Comparison of ENCODE assay signal across 16 mouse cellular contexts in genomic region chr2:51108631-51109030, GRCm38 (mm10).
"Had no signal": no experiment of that assay in that cellular context is flagged by ENCODE, and none has a peak within 500 bp of the region (broad histone marks: within the 10 kb centered on the region; RNA-seq: fewer than 3 reads in every experiment).

No protein-coding gene starts in this region.

- H3K4me2 ChIP-seq: kidney, embryonic 15.5 days; liver, embryonic 11.5 days; liver, embryonic 15.5 days; lung, embryonic 15.5 days; midbrain, embryonic 15.5 days; neural tube, embryonic 13.5 days; stomach, embryonic 15.5 days had no signal

- H3K9me3 ChIP-seq: kidney, embryonic 15.5 days; limb, embryonic 10.5 days; liver, embryonic 15.5 days; lung, embryonic 15.5 days; midbrain, embryonic 15.5 days; neural tube, embryonic 13.5 days; stomach, embryonic 15.5 days had no signal

- H3K9ac ChIP-seq: kidney, embryonic 15.5 days; liver, embryonic 15.5 days; lung, embryonic 15.5 days; midbrain, embryonic 15.5 days; neural tube, embryonic 13.5 days; stomach, embryonic 15.5 days had no signal

- H3K36me3 ChIP-seq: kidney, embryonic 15.5 days; limb, embryonic 10.5 days; liver, embryonic 15.5 days; lung, embryonic 15.5 days; midbrain, embryonic 15.5 days; neural tube, embryonic 13.5 days; stomach, embryonic 15.5 days had no signal

- H3K27me3 ChIP-seq: kidney, embryonic 15.5 days; liver, embryonic 15.5 days; lung, embryonic 15.5 days; midbrain, embryonic 15.5 days; neural tube, embryonic 13.5 days; stomach, embryonic 15.5 days had no signal

- ATAC-seq: midbrain, embryonic 15.5 days had no signal

- H3K4me3 ChIP-seq: kidney, embryonic 15.5 days; left cerebral cortex, adult 2 months; limb, embryonic 10.5 days; liver, embryonic 15.5 days; lung, embryonic 15.5 days; midbrain, embryonic 15.5 days; neural tube, embryonic 13.5 days; stomach, embryonic 15.5 days had no signal

- H3K27ac ChIP-seq: kidney, embryonic 15.5 days; left cerebral cortex, adult 2 months; limb, embryonic 10.5 days; liver, embryonic 15.5 days; lung, embryonic 15.5 days; macrophage; midbrain, embryonic 15.5 days; neural tube, embryonic 13.5 days; stomach, embryonic 15.5 days had no signal

- DNase-seq: kidney, adult 2 months; kidney, postnatal 14 days; lung, postnatal 14 days; spleen, adult 18-20 months; thymus, adult 2 months; thymus, postnatal 25 days had no signal

- H3K4me1 ChIP-seq: kidney, embryonic 15.5 days; limb, embryonic 10.5 days; liver, embryonic 15.5 days; lung, embryonic 15.5 days; midbrain, embryonic 15.5 days; neural tube, embryonic 13.5 days; stomach, embryonic 15.5 days had no signal
